Mouse (Mus musculus) C2C12 (cell line): ENCODE measurements around the gene Adamts9.

Experiments used
- CEBPB ChIP-seq: IDR thresholded peaks from one replicate; pipeline ENCODE4 v1.6.1; 2011; ENCODE audit warnings: low read depth, mild to moderate bottlenecking, control low read depth, moderate library complexity
- CTCF ChIP-seq: IDR thresholded peaks from one replicate; pipeline ENCODE4 v1.5.1; 2011; ENCODE audit not compliant: control insufficient read depth, insufficient read depth, insufficient read length
- FOSL1 ChIP-seq: IDR thresholded peaks from one replicate; pipeline ENCODE4 v1.8.0; 2011; ENCODE audit warnings: mild to moderate bottlenecking, low read length; ENCODE audit not compliant: poor library complexity, insufficient read depth, severe bottlenecking
- MAX ChIP-seq: IDR thresholded peaks from one replicate; pipeline ENCODE4 v1.6.1; 2011; ENCODE audit warnings: mild to moderate bottlenecking, control low read depth
- MYOD1 ChIP-seq: IDR thresholded peaks from one replicate; pipeline ENCODE4 v1.6.1; 2011; ENCODE audit warnings: low read depth; ENCODE audit not compliant: control insufficient read depth, insufficient read length
- USF1 ChIP-seq: IDR thresholded peaks from one replicate; pipeline ENCODE4 v1.6.1; 2011; ENCODE audit warnings: low read depth, mild to moderate bottlenecking, control low read depth, moderate library complexity

GRCm38 (mm10) chr6:92891535-92891934 lies 51.8 kb downstream of the Adamts9 start:
- TF ChIP-seq CTCF (no peak), FOSL1 (no peak), MAX (no peak), USF1 (no peak), CEBPB (no peak), MYOD1 (no peak)
